Mouse (Mus musculus): ENCODE measurements around the gene Gm2163. TPM values are rescaled to one million over a fixed set of nuclear protein-coding genes. Genes with fewer than 3 reads are reported as not detected.

Gm2163 gene
- polyA plus RNA-seq (2012; rRNA removed), result 0.02 and 0.06 TPM in 2 replicates

GRCm38 (mm10) chr4:42466452-42466851 lies at the start of gene Gm2163:
TSS of gene Gm2163 (plus strand) at chr4:42466752.

DNA sequence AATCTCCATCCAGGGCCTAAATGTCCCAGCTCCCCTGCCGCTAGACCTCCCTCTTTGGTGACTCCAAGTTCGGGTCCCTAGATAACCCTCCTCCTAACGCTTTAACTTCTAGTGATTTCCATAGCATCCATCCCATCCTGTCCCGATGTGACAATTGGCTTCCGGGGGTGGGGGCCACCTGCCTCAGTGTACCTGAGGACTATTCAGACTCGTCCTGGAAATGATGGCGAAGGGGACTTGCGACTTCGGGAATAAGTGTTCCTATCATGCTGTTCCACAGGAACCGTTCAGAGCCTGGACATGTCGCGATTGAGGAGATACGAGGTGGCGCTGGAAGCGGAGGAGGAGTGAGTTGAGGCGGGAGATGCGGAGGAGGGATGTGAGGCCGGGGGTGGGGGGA lies 27.5 kb upstream of the Gm2163 start, which contains the start of gene Gm21586:
Gm21586 (plus strand) TSS at position 301 of the 400 bp plus-strand sequence.

GRCm38 (mm10) chr4:42528075-42528474 lies 61.5 kb downstream of the Gm2163 start, which contains the start of gene Fam205a2:
TSS of gene Fam205a2 (minus strand) at chr4:42528175.

DNA sequence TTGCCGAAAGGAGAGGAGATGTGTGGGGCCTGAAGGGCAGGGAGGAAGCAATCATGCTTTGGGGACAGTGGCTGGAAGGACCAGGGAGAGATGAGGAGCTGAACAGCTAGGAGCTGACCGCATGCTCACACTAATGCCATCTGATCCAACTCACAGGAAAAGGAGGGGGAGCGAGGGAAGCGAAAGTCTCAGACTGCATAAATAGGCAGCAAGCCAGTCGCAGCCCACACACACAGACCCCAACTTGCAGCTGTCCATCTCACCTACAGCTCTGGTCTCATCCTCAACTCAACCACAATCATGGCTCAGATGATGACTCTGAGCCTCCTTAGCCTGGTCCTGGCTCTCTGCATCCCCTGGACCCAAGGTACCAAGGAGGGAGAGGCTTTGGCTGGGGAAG lies 145.3 kb downstream of the Gm2163 start, which contains the start of gene Gm10591:
Gm10591 (plus strand) TSS at position 301 of the 400 bp plus-strand sequence.

GRCm38 (mm10) chr4:42629419-42629818 lies 162.9 kb downstream of the Gm2163 start, which contains the start of gene Gm2564:
TSS of gene Gm2564 (plus strand) at chr4:42629719.

Other genes with a start within 250 kb of the Gm2163 start
- not detected in 2 replicates for gene Gm10600, start 226.1 kb upstream of the Gm2163 start, polyA plus RNA-seq (2012; rRNA removed)
- gene Ccl21b, start 211.0 kb upstream of the Gm2163 start, polyA plus RNA-seq (2012; rRNA removed), result not detected in 2 replicates
- not detected in 2 replicates for gene Gm21953, start 172.5 kb upstream of the Gm2163 start, polyA plus RNA-seq (2012; rRNA removed)
- gene Fam205a3, start 148.4 kb upstream of the Gm2163 start, polyA plus RNA-seq (2012; rRNA removed), result not detected in 2 replicates
- not detected in 2 replicates for gene Gm21586, start 27.4 kb upstream of the Gm2163 start, polyA plus RNA-seq (2012; rRNA removed)
- not detected in 2 replicates for gene Fam205a2, start 61.4 kb downstream of the Gm2163 start, polyA plus RNA-seq (2012; rRNA removed)
- not detected in 2 replicates for gene Gm10591, start 145.4 kb downstream of the Gm2163 start, polyA plus RNA-seq (2012; rRNA removed)
- gene Gm2564, start 163.0 kb downstream of the Gm2163 start, polyA plus RNA-seq (2012; rRNA removed), result 0.10 TPM in 1 of 2 replicates, not detected in the other
- gene Ccl27b, start 188.5 kb downstream of the Gm2163 start, polyA plus RNA-seq (2012; rRNA removed), result not detected in 2 replicates
- gene Il11ra2, start 195.1 kb downstream of the Gm2163 start, polyA plus RNA-seq (2012; rRNA removed), result not detected in 2 replicates